8 mouse cellular contexts compared by ENCODE assay signal in the genomic region with DNA sequence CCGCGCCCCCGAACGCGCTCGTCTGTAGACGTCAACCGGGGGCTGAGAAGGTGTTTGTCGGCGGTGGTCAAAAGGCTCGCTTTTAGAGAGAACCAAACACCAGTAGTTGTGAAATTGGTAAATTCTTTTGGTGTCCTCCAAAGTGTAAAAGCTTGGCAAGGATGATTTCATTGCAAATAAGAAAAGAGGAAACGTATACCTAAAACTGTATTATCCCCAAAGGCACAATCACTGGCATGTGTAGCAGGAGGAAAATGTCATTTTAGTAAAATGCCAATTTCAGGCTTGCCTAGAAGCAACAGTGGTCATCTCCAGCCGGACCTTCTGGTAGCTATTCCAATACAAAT. TPM values are rescaled to one million over a fixed set of nuclear protein-coding genes. Genes with fewer than 3 reads are reported as not detected.
DNase-seq lines count a peak whose midpoint lies in the region; ATAC-seq and TF ChIP-seq lines count a peak whose summit lies in the region.

No protein-coding gene starts in this region.

- no peak for DNase-seq in heart, postnatal 10 days
- no peak for DNase-seq in MEL (ENCODE audit: low read depth, low spot score)
- DNase-seq in hindbrain, embryonic 10.5 days (ENCODE audit: low spot score): no peak
- DNase-seq in midbrain, embryonic 10.5 days (ENCODE audit: low spot score): no peak
- DNase-seq in B cell, adult 2 months: no peak
- DNase-seq in thymus, postnatal 4 days: no peak
- DNase-seq in lung, postnatal 10 days: no peak

- H3K79me2 ChIP-seq in MEL (ENCODE audit: control insufficient read depth, insufficient read depth, low read length, poor library complexity): no peaks in the 10 kb centered on the region; the same call in 1 of the 2 replicates

- no peak for TF ChIP-seq CTCF in MEL (IDR thresholded peaks at IDR 0.05 in 2 of 3, conservative IDR thresholded peaks at IDR 0.05 in 1 of 3; ENCODE audit: control insufficient read depth in 1 of 3, insufficient read depth in 1 of 3, low read depth in 2 of 3, low read length in 3 of 3, poor library complexity in 1 of 3, severe bottlenecking in 1 of 3)

- H3K27ac ChIP-seq in heart, embryonic 14.5 days (replicated peaks in 1 of 2; ENCODE audit: control insufficient read depth in 1 of 2, insufficient read depth in 1 of 2, low read depth in 2 of 2, low read length in 2 of 2): peak overlapping the region; percentile 98
- H3K27ac ChIP-seq in MEL (ENCODE audit: control insufficient read depth, low read depth, low read length): peak overlapping the region; percentile 59
- peak overlapping the region; percentile 94 for H3K27ac ChIP-seq in hindbrain, embryonic 10.5 days
- H3K27ac ChIP-seq in midbrain, embryonic 10.5 days (replicated peaks): peak overlapping the region; percentile 96

- H3K4me1 ChIP-seq in heart, embryonic 14.5 days (ENCODE audit: control insufficient read depth in 2 of 2, insufficient read depth in 2 of 2, low read length in 2 of 2): peaks cover 0 to 2% of the 10 kb centered on the region in 2 experiments; a peak in 2 of 4 replicates
- no peaks in the 10 kb centered on the region for H3K4me1 ChIP-seq in MEL (ENCODE audit: control insufficient read depth in 1 of 2, insufficient read depth in 2 of 2, low read length in 2 of 2)
- H3K4me1 ChIP-seq in hindbrain, embryonic 10.5 days (replicated peaks): peaks cover 9% of the 10 kb centered on the region; the same call in 1 of the 2 replicates
- peaks cover 11% of the 10 kb centered on the region for H3K4me1 ChIP-seq in midbrain, embryonic 10.5 days

- no peak for TF ChIP-seq RAD21 in MEL (IDR thresholded peaks at IDR 0.05; ENCODE audit: low read depth, low read length)

- H3K27me3 ChIP-seq in heart, embryonic 14.5 days (ENCODE audit: control insufficient read depth, insufficient read depth, low read length): no peaks in the 10 kb centered on the region
- H3K27me3 ChIP-seq in MEL (ENCODE audit: control insufficient read depth in 1 of 2, insufficient read depth in 2 of 2, low read length in 2 of 2): peaks cover 5 to 15% of the 10 kb centered on the region in 2 experiments
- H3K27me3 ChIP-seq in hindbrain, embryonic 10.5 days (ENCODE audit: insufficient read depth, poor library complexity, severe bottlenecking): peaks cover 6% of the 10 kb centered on the region; the same call in 1 of the 2 replicates
- peaks cover 7% of the 10 kb centered on the region; the same call in 1 of the 2 replicates for H3K27me3 ChIP-seq in midbrain, embryonic 10.5 days (ENCODE audit: low read depth, poor library complexity, severe bottlenecking)

- WGBS in heart, embryonic 14.5 days: 3% methylated on average over 13 of the region's 13 CpGs
- WGBS in hindbrain, embryonic 10.5 days: 7% methylated on average over 13 of the region's 13 CpGs
- 9% methylated on average over 13 of the region's 13 CpGs for WGBS in midbrain, embryonic 10.5 days

- TF ChIP-seq POLR2A in MEL (IDR thresholded peaks at IDR 0.05; ENCODE audit: control insufficient read depth in 1 of 2, insufficient read depth in 1 of 2, low read depth in 1 of 2, low read length in 2 of 2, poor library complexity in 1 of 2): no peak

- H3K36me3 ChIP-seq in heart, embryonic 14.5 days (ENCODE audit: control insufficient read depth, insufficient read depth, low read length): peaks cover 10% of the 10 kb centered on the region
- no peaks in the 10 kb centered on the region for H3K36me3 ChIP-seq in MEL (ENCODE audit: control insufficient read depth in 1 of 2, insufficient read depth in 2 of 2, low read length in 2 of 2)
- H3K36me3 ChIP-seq in hindbrain, embryonic 10.5 days: no peaks in the 10 kb centered on the region
- H3K36me3 ChIP-seq in midbrain, embryonic 10.5 days: 0 out of 2 replicates have a peak, but pooled peaks cover 3% of the 10 kb centered on the region

- intact Hi-C loops in heart, postnatal 10 days (cut with DNase I): loop anchor here (1.0 to 5.0 kb wide), 3 partner anchors 84 to 131 kb away; partner anchors contain the start of genes Cyren and Wdr91

- TF ChIP-seq EP300 in MEL (IDR thresholded peaks at IDR 0.05; ENCODE audit: low read depth in 1 of 2, low read length in 2 of 2): no peak

- H3K4me3 ChIP-seq in heart, embryonic 14.5 days (ENCODE audit: control insufficient read depth in 1 of 2, insufficient read depth in 1 of 2, low read depth in 1 of 2, low read length in 2 of 2): peak overlapping the region; percentile 60 to 91
- H3K4me3 ChIP-seq in MEL (ENCODE audit: control insufficient read depth in 1 of 2, insufficient read depth in 1 of 2, low read depth in 2 of 2, low read length in 2 of 2): peak overlapping the region; percentile 40 to 47; a peak in 3 of 4 replicates
- peak overlapping the region; percentile 63 for H3K4me3 ChIP-seq in hindbrain, embryonic 10.5 days
- H3K4me3 ChIP-seq in midbrain, embryonic 10.5 days: peak overlapping the region; percentile 71

- no peak for ATAC-seq in heart, embryonic 14.5 days (ENCODE audit: insufficient number of reproducible peaks, insufficient read depth, low FRiP score, low read depth)

- peak overlapping the region; percentile 88 for H3K9ac ChIP-seq in heart, embryonic 14.5 days (ENCODE audit: low read length)
- H3K9ac ChIP-seq in MEL (ENCODE audit: control insufficient read depth, low read depth, low read length, poor library complexity, severe bottlenecking): peak overlapping the region; percentile 72

- peak overlapping the region; percentile 83 for H3K4me2 ChIP-seq in heart, embryonic 14.5 days (ENCODE audit: low read length)

- H3K9me3 ChIP-seq in heart, embryonic 14.5 days (ENCODE audit: control insufficient read depth, low read length): no peaks in the 10 kb centered on the region
- no peaks in the 10 kb centered on the region for H3K9me3 ChIP-seq in MEL (replicated peaks; ENCODE audit: insufficient read depth, low read length)
- no peaks in the 10 kb centered on the region for H3K9me3 ChIP-seq in hindbrain, embryonic 10.5 days
- no peaks in the 10 kb centered on the region for H3K9me3 ChIP-seq in midbrain, embryonic 10.5 days (replicated peaks)

TF ChIP-seq in MEL, 35 proteins besides CTCF, POLR2A, EP300 and RAD21:
- TF ChIP-seq POLR2AphosphoS2 (IDR thresholded peaks at IDR 0.05; ENCODE audit: low read length) (no peak), JUND (IDR thresholded peaks at IDR 0.05; ENCODE audit: low read depth, low read length) (no peak), NELFE (IDR thresholded peaks at IDR 0.05; ENCODE audit: low read depth, low read length) (no peak), ZNF384 (IDR thresholded peaks at IDR 0.05; ENCODE audit: low read depth, low read length) (no peak), RCOR1 (IDR thresholded peaks at IDR 0.05; ENCODE audit: low read depth, low read length) (no peak), UBTF (IDR thresholded peaks at IDR 0.05; ENCODE audit: borderline replicate concordance, insufficient read depth, low read depth, low read length) (no peak), USF2 (IDR thresholded peaks at IDR 0.05; ENCODE audit: borderline replicate concordance in 1 of 2, insufficient read depth in 1 of 2, low read depth in 1 of 2, low read length in 2 of 2) (no peak), ZC3H11A (IDR thresholded peaks at IDR 0.05; ENCODE audit: low read depth, low read length) (no peak), SIN3A (IDR thresholded peaks at IDR 0.05; ENCODE audit: low read length) (no peak)

RNA-seq across cellular contexts. Expression of gene Agbl3, which starts 0.7 kb away (rescaled TPM):
- 6.0 and 6.6 TPM in 2 replicates for polyA plus RNA-seq in heart, embryonic 14.5 days (2014; fragmentation: Nextera tagmentation; extraction: Ambion mirVana)
- 1 to 10 TPM; 6.9 to 8.2 TPM for total RNA-seq in heart, postnatal 10 days (2021)
- total RNA-seq in MEL (2012; rRNA removed): not detected in 2 replicates
- 1 to 10 TPM in 1 of 2 experiments, not detected in 1; 1.3 TPM for polyA plus RNA-seq in MEL (2012; ENCODE audit: insufficient read depth in 1 of 2, insufficient read length in 2 of 2, low read depth in 1 of 2, low replicate concordance in 2 of 2, missing spikeins in 1 of 2)
- 4.0 and 5.9 TPM in 2 replicates for polyA plus RNA-seq in hindbrain, embryonic 10.5 days (2016; fragmentation: Nextera tagmentation; extraction: Ambion mirVana)
- 2.9 and 4.7 TPM in 2 replicates for polyA plus RNA-seq in midbrain, embryonic 10.5 days (2016; fragmentation: Nextera tagmentation; extraction: Ambion mirVana)
